Mouse (Mus musculus): Measurements from ENCODE around the gene Olfr3. TPM values are rescaled to one million over a fixed set of nuclear protein-coding genes. Genes with fewer than 3 reads are reported as not detected.

Olfr3 gene
- total RNA-seq (2023) = not detected

GRCm38 (mm10) chr2:36816932-36817331 lies at the start of gene Olfr3:
TSS of gene Olfr3 (minus strand) at chr2:36817032.

GRCm38 (mm10) chr2:36862560-36862959 lies 45.7 kb upstream of the Olfr3 start, which contains the start of gene Olfr351:
TSS of gene Olfr351 (minus strand) at chr2:36862660.

GRCm38 (mm10) chr2:36846010-36846409 lies 29.2 kb upstream of the Olfr3 start, which contains the start of gene Olfr350:
TSS of gene Olfr350 (plus strand) at chr2:36846310.

GRCm38 (mm10) chr2:36790238-36790637 lies 26.6 kb downstream of the Olfr3 start, which contains the start of gene Olfr50:
TSS of gene Olfr50 (plus strand) at chr2:36790538.

GRCm38 (mm10) chr2:36783976-36784375 lies 32.9 kb downstream of the Olfr3 start, which contains the start of gene Olfr348:
TSS of gene Olfr348 (plus strand) at chr2:36784276.

Other genes starting within 250 kb of the Olfr3 start
- not detected for gene Olfr345, start 177.0 kb downstream of the Olfr3 start, total RNA-seq (2023)
- not detected for gene Olfr346, start 131.2 kb downstream of the Olfr3 start, total RNA-seq (2023)
- gene Olfr347, start 85.1 kb downstream of the Olfr3 start, total RNA-seq (2023) = not detected
- gene Olfr348, start 32.8 kb downstream of the Olfr3 start, total RNA-seq (2023) = not detected
- not detected for gene Olfr50, start 26.5 kb downstream of the Olfr3 start, total RNA-seq (2023)
- not detected for gene Olfr350, start 29.3 kb upstream of the Olfr3 start, total RNA-seq (2023)
- gene Olfr351, start 45.6 kb upstream of the Olfr3 start, total RNA-seq (2023) = not detected
- not detected for gene Olfr352, start 51.4 kb upstream of the Olfr3 start, total RNA-seq (2023)
- not detected for gene Olfr353, start 75.9 kb upstream of the Olfr3 start, total RNA-seq (2023)
- gene Olfr354, start 88.6 kb upstream of the Olfr3 start, total RNA-seq (2023) = not detected
- gene Olfr355, start 111.9 kb upstream of the Olfr3 start, total RNA-seq (2023) = not detected
- gene Olfr356, start 120.1 kb upstream of the Olfr3 start, total RNA-seq (2023) = not detected
- not detected for gene Olfr357, start 176.8 kb upstream of the Olfr3 start, total RNA-seq (2023)
- not detected for gene Olfr358, start 192.3 kb upstream of the Olfr3 start, total RNA-seq (2023)
- not detected for gene Olfr360, start 248.7 kb upstream of the Olfr3 start, total RNA-seq (2023)

All from monocyte, adult 59 days (primary cell).